Mouse (Mus musculus) megakaryocyte progenitor cell, adult 5-6 weeks (primary cell): ENCODE data around the gene Vwc2. TPM values are rescaled to one million over a fixed set of nuclear protein-coding genes. Genes with fewer than 3 reads are reported as not detected.

Experiments
- ATAC-seq: replicated peaks from 2 replicates; pipeline ENCODE4 v1.8.0; 2016; ENCODE audit warnings: mild to moderate bottlenecking, moderate TSS enrichment, inconsistent platforms; ENCODE audit not compliant: poor library complexity
- total RNA-seq, 2 experiments: library from RNA; stranded (forward) in 1 of 2; stranded (reverse) in 1 of 2; fragments of 157-497, 149-512 nt in 1 of 2; fragments of 200-1000 nt in 1 of 2; gene quantifications; 2 replicates each; pipeline versions ENCODE4 v1.2.3 to v1.2.4; 2015 to 2017

The Vwc2 gene
- total RNA-seq, 2 experiments from 2014 or later: not detected

DNA sequence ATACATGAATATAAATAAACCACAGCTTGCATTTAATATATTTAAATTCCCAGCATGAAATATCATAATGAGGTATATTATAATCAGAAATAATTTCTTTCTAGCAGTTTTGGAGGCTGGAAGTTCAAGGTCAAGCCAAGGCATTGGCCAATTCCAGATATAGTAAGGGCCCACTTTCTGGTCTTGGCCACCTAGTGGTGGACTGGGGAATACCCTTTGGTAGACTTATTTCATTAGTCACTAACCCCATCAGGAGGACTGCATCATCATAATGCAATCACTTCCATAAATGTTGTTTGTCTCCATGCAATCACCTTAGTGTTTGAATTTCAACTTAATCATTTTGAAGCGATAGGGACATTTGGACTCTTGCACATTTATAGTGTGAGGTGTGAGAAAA, 125.3 kb downstream of the Vwc2 start:
- peak; percentile 83 for ATAC-seq

- ATAC-seq: no peak
These were observed 128.8 kb downstream of the Vwc2 start for GRCm38 (mm10) chr11:11242694-11243377.

DNA sequence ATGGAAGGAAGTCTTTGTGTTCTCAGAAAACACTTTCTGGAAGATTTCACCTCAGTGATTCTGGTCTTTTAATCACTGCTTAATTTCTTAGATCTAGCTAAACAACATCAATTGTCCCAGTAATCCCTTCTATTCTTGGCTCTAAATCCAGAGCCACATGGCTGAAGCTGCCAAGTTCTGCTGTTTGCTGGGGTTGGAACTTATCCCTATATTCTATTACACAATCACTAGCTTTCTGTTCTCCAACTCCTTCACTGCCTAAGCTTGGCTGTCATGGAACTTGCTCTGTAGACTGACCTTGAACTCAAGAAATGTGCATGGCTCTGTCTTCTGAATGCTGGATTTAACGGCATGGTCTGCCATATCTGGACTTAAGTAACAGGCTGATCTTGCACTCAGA, 143.3 kb downstream of the Vwc2 start:
- ATAC-seq: no peak

GRCm38 (mm10) chr11:11280128-11280527, 166.1 kb downstream of the Vwc2 start:
- ATAC-seq: peak; percentile 61

DNA sequence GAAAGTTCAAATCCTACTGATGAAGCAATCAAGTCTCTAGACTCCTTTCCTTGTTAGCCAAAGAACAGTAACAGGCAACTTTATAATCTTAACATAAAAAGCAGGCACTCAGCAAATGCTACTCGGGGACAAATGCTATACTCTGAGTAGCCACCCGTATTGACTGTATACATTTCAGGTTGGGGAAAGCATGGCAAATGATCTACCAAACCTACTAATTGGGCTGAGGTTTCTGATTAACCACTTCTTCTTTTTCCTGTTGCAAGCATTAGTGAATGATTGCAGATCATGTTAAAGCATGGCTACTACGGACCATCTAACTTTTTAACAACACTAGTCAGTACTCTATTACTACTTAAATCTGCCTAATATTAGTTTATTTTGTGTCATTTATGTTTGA, 169.5 kb downstream of the Vwc2 start:
- ATAC-seq: no peak
